Mouse (Mus musculus): ENCODE measurements around the gene Ffar3. TPM values are rescaled to one million over a fixed set of nuclear protein-coding genes. Genes with fewer than 3 reads are reported as not detected.

Ffar3 gene
- polyA plus RNA-seq, 1 experiment from 2014 or later, result 0.09 TPM

- WGBS, result 82% methylated on average over 7 of the region's 7 CpGs
- H3K9ac ChIP-seq (ENCODE audit: low read length), result no peak overlapping the region
- no peak for DNase-seq (ENCODE audit: low spot score)
- no peak overlapping the region for H3K4me3 ChIP-seq (ENCODE audit: low read depth, low read length)
- H3K4me1 ChIP-seq (ENCODE audit: control insufficient read depth, insufficient read depth, low read length), result no peaks in the 10 kb centered on the region
- no peaks in the 10 kb centered on the region for H3K27me3 ChIP-seq (ENCODE audit: control insufficient read depth, insufficient read depth, low read length)
- H3K27ac ChIP-seq (replicated peaks; ENCODE audit: low read depth, low read length), result no peak overlapping the region
- H3K4me2 ChIP-seq (ENCODE audit: low read depth, severe bottlenecking), result no peak overlapping the region
- H3K36me3 ChIP-seq (ENCODE audit: control insufficient read depth, insufficient read depth, low read length), result no peaks in the 10 kb centered on the region
- no peak for ATAC-seq (ENCODE audit: insufficient number of reproducible peaks, low FRiP score, low TSS enrichment, low read depth)
- no peaks in the 10 kb centered on the region for H3K9me3 ChIP-seq (ENCODE audit: control insufficient read depth, low read length)
Observed at GRCm38 (mm10) chr7:30820854-30821445, 35.0 kb downstream of the Ffar3 start.

GRCm38 (mm10) chr7:30820131-30820530 is 35.8 kb downstream of the Ffar3 start:
- Histone ChIP-seq H3K36me3 (ENCODE audit: control insufficient read depth, insufficient read depth, low read length) (no peaks in the 10 kb centered on the region), H3K4me1 (ENCODE audit: control insufficient read depth, insufficient read depth, low read length) (no peaks in the 10 kb centered on the region), H3K4me3 (ENCODE audit: low read depth, low read length) (no peak overlapping the region), H3K27me3 (ENCODE audit: control insufficient read depth, insufficient read depth, low read length) (no peaks in the 10 kb centered on the region), H3K4me2 (ENCODE audit: low read depth, severe bottlenecking) (no peak overlapping the region), H3K27ac (replicated peaks; ENCODE audit: low read depth, low read length) (no peak overlapping the region), H3K9me3 (ENCODE audit: control insufficient read depth, low read length) (no peaks in the 10 kb centered on the region), H3K9ac (ENCODE audit: low read length) (no peak overlapping the region)
- WGBS, result 67% methylated on average over 6 of the region's 6 CpGs
- ATAC-seq (ENCODE audit: insufficient number of reproducible peaks, low FRiP score, low TSS enrichment, low read depth) (no peak), DNase-seq (ENCODE audit: low spot score) (no peak)

DNA sequence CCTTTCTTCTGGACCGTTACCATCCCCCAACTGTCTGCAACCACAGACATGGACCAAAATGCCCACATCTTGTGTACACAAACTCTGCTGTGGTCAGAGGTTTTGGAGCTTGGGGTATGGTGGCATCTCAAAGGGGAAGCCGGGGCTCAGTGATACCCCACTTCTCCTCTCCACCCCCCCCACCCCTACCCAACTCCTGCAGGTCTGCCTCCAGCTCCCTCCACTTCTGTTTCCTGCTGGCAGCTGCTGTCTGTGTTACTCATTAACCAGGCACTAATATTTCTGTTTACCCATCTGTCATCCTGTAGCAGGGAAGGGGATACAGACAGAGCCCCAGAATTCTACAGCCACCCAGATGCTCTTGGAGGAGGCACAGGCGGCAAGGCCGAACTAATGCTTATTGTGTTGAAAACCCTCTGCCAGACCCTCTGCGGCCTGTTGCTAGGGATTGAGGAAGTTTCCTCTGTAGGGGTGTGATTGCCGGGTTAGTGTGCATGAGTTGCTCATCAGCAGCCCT is 43.6 kb downstream of the Ffar3 start:
- Histone ChIP-seq H3K27me3 (ENCODE audit: control insufficient read depth, insufficient read depth, low read length) (no peaks in the 10 kb centered on the region), H3K36me3 (ENCODE audit: control insufficient read depth, insufficient read depth, low read length) (no peaks in the 10 kb centered on the region), H3K4me1 (ENCODE audit: control insufficient read depth, insufficient read depth, low read length) (no peaks in the 10 kb centered on the region), H3K9me3 (ENCODE audit: control insufficient read depth, low read length) (no peaks in the 10 kb centered on the region), H3K9ac (ENCODE audit: low read length) (no peak overlapping the region), H3K4me3 (ENCODE audit: low read depth, low read length) (no peak overlapping the region), H3K4me2 (ENCODE audit: low read depth, severe bottlenecking) (no peak overlapping the region), H3K27ac (replicated peaks; ENCODE audit: low read depth, low read length) (peak overlapping the region; percentile 26; the same call in 1 of the 2 replicates)
- 75% methylated on average over 6 of the region's 6 CpGs for WGBS
- DNase-seq (ENCODE audit: low spot score), result no peak
- no peak for ATAC-seq (ENCODE audit: insufficient number of reproducible peaks, low FRiP score, low TSS enrichment, low read depth)

- 52% methylated on average over 9 of the region's 9 CpGs for WGBS
- no peak for DNase-seq (ENCODE audit: low spot score)
Observed at GRCm38 (mm10) chr7:30811757-30812290, 44.2 kb downstream of the Ffar3 start.

GRCm38 (mm10) chr7:30810319-30810718 is 45.7 kb downstream of the Ffar3 start:
- Histone ChIP-seq H3K4me1 (ENCODE audit: control insufficient read depth, insufficient read depth, low read length) (no peaks in the 10 kb centered on the region), H3K4me3 (ENCODE audit: low read depth, low read length) (no peak overlapping the region), H3K9ac (ENCODE audit: low read length) (no peak overlapping the region), H3K27ac (replicated peaks; ENCODE audit: low read depth, low read length) (no peak overlapping the region), H3K27me3 (ENCODE audit: control insufficient read depth, insufficient read depth, low read length) (no peaks in the 10 kb centered on the region), H3K9me3 (ENCODE audit: control insufficient read depth, low read length) (no peaks in the 10 kb centered on the region; the same call in 1 of the 2 replicates), H3K4me2 (ENCODE audit: low read depth, severe bottlenecking) (no peak overlapping the region), H3K36me3 (ENCODE audit: control insufficient read depth, insufficient read depth, low read length) (no peaks in the 10 kb centered on the region)
- ATAC-seq (ENCODE audit: insufficient number of reproducible peaks, low FRiP score, low TSS enrichment, low read depth) (no peak), DNase-seq (ENCODE audit: low spot score) (no peak)
- WGBS, result 51% methylated on average over 6 of the region's 6 CpGs

More at GRCm38 (mm10) chr7:30811757-30812290, 44.2 kb downstream of the Ffar3 start:
- H3K9me3 ChIP-seq (ENCODE audit: control insufficient read depth, low read length), result no peaks in the 10 kb centered on the region
- no peak overlapping the region for H3K9ac ChIP-seq (ENCODE audit: low read length)
- H3K27ac ChIP-seq (replicated peaks; ENCODE audit: low read depth, low read length), result no peak overlapping the region
- no peak overlapping the region for H3K4me2 ChIP-seq (ENCODE audit: low read depth, severe bottlenecking)
- no peak for ATAC-seq (ENCODE audit: insufficient number of reproducible peaks, low FRiP score, low TSS enrichment, low read depth)
- H3K4me1 ChIP-seq (ENCODE audit: control insufficient read depth, insufficient read depth, low read length), result no peaks in the 10 kb centered on the region
- H3K36me3 ChIP-seq (ENCODE audit: control insufficient read depth, insufficient read depth, low read length), result no peaks in the 10 kb centered on the region
- H3K27me3 ChIP-seq (ENCODE audit: control insufficient read depth, insufficient read depth, low read length), result no peaks in the 10 kb centered on the region
- no peak overlapping the region for H3K4me3 ChIP-seq (ENCODE audit: low read depth, low read length)

DNA sequence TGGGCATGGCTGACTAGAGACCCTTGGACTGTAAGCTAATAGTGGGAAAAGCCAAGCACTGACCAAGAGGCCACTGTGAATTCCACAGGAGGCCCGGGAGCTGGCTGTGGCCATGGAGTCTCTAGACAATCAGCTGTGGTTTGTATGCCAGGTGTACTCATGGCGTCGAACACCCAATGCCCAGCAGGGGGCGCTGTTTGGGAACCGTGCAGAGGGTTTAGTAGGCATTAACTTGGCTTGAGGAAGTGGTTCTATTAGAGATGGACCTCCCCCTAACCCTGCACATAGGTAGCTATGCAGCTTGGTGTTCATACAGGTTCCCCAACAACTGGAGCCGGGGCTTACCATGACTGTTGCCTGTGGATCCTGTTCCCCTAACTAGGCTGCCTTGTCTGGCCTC is 50.1 kb downstream of the Ffar3 start:
- no peaks in the 10 kb centered on the region for H3K4me1 ChIP-seq (ENCODE audit: control insufficient read depth, insufficient read depth, low read length)
- no peaks in the 10 kb centered on the region; the same call in 1 of the 2 replicates for H3K9me3 ChIP-seq (ENCODE audit: control insufficient read depth, low read length)
- no peak overlapping the region for H3K4me3 ChIP-seq (ENCODE audit: low read depth, low read length)
- peak; percentile 42 for DNase-seq (ENCODE audit: low spot score)
- H3K9ac ChIP-seq (ENCODE audit: low read length), result no peak overlapping the region
- H3K36me3 ChIP-seq (ENCODE audit: control insufficient read depth, insufficient read depth, low read length), result no peaks in the 10 kb centered on the region
- H3K27ac ChIP-seq (replicated peaks; ENCODE audit: low read depth, low read length), result no peak overlapping the region
- H3K27me3 ChIP-seq (ENCODE audit: control insufficient read depth, insufficient read depth, low read length), result no peaks in the 10 kb centered on the region
- H3K4me2 ChIP-seq (ENCODE audit: low read depth, severe bottlenecking), result no peak overlapping the region
- ATAC-seq (ENCODE audit: insufficient number of reproducible peaks, low FRiP score, low TSS enrichment, low read depth), result no peak
- WGBS, result 51% methylated on average over 6 of the region's 6 CpGs

Other genes with a start within 250 kb of the Ffar3 start
- 3.6 and 3.8 TPM in 2 replicates for gene Upk1a, start 243.3 kb downstream of the Ffar3 start, polyA plus RNA-seq (2014; fragmentation: Nextera tagmentation; extraction: Ambion mirVana)
- 801 and 830 TPM in 2 replicates for gene Cox6b1, start 230.0 kb downstream of the Ffar3 start, polyA plus RNA-seq (2014; fragmentation: Nextera tagmentation; extraction: Ambion mirVana)
- 0.19 and 0.43 TPM in 2 replicates for gene Etv2, start 220.3 kb downstream of the Ffar3 start, polyA plus RNA-seq (2014; fragmentation: Nextera tagmentation; extraction: Ambion mirVana)
- gene Rbm42, start 205.9 kb downstream of the Ffar3 start, polyA plus RNA-seq (2014; fragmentation: Nextera tagmentation; extraction: Ambion mirVana), result 125 and 126 TPM in 2 replicates
- gene Haus5, start 191.2 kb downstream of the Ffar3 start, polyA plus RNA-seq (2014; fragmentation: Nextera tagmentation; extraction: Ambion mirVana), result 62.1 and 67.3 TPM in 2 replicates
- not detected in 2 replicates for gene Pmis2, start 184.6 kb downstream of the Ffar3 start, polyA plus RNA-seq (2014; fragmentation: Nextera tagmentation; extraction: Ambion mirVana)
- not detected in 2 replicates for gene 2200002J24Rik, start 157.3 kb downstream of the Ffar3 start, polyA plus RNA-seq (2014; fragmentation: Nextera tagmentation; extraction: Ambion mirVana)
- gene Atp4a, start 144.0 kb downstream of the Ffar3 start, polyA plus RNA-seq (2014; fragmentation: Nextera tagmentation; extraction: Ambion mirVana), result 0.28 and 0.41 TPM in 2 replicates
- 143 and 149 TPM in 2 replicates for gene Tmem147, start 126.6 kb downstream of the Ffar3 start, polyA plus RNA-seq (2014; fragmentation: Nextera tagmentation; extraction: Ambion mirVana)
- gene Gapdhs, start 112.5 kb downstream of the Ffar3 start, polyA plus RNA-seq (2014; fragmentation: Nextera tagmentation; extraction: Ambion mirVana), result 0.43 and 0.47 TPM in 2 replicates
- gene Sbsn, start 104.7 kb downstream of the Ffar3 start, polyA plus RNA-seq (2014; fragmentation: Nextera tagmentation; extraction: Ambion mirVana), result 0.27 and 1.3 TPM in 2 replicates
- gene Dmkn, start 92.4 kb downstream of the Ffar3 start, polyA plus RNA-seq (2014; fragmentation: Nextera tagmentation; extraction: Ambion mirVana), result not detected in 2 replicates
- not detected in 2 replicates for gene Krtdap, start 68.3 kb downstream of the Ffar3 start, polyA plus RNA-seq (2014; fragmentation: Nextera tagmentation; extraction: Ambion mirVana)
- 0.10 TPM in 1 of 2 replicates, not detected in the other for gene Ffar2, start 32.4 kb downstream of the Ffar3 start, polyA plus RNA-seq (2014; fragmentation: Nextera tagmentation; extraction: Ambion mirVana)
- gene Ffar1, start 5.4 kb upstream of the Ffar3 start, polyA plus RNA-seq (2014; fragmentation: Nextera tagmentation; extraction: Ambion mirVana), result not detected in 2 replicates
- 0.65 TPM in 1 of 2 replicates, not detected in the other for gene Cd22, start 24.2 kb upstream of the Ffar3 start, polyA plus RNA-seq (2014; fragmentation: Nextera tagmentation; extraction: Ambion mirVana)
- 0.21 and 0.27 TPM in 2 replicates for gene Mag, start 58.7 kb upstream of the Ffar3 start, polyA plus RNA-seq (2014; fragmentation: Nextera tagmentation; extraction: Ambion mirVana)
- not detected in 2 replicates for gene Hamp2, start 68.5 kb upstream of the Ffar3 start, polyA plus RNA-seq (2014; fragmentation: Nextera tagmentation; extraction: Ambion mirVana)
- not detected in 2 replicates for gene Hamp, start 87.9 kb upstream of the Ffar3 start, polyA plus RNA-seq (2014; fragmentation: Nextera tagmentation; extraction: Ambion mirVana)
- 25.5 and 29.7 TPM in 2 replicates for gene Usf2, start 100.6 kb upstream of the Ffar3 start, polyA plus RNA-seq (2014; fragmentation: Nextera tagmentation; extraction: Ambion mirVana)
- gene Lsr, start 117.3 kb upstream of the Ffar3 start, polyA plus RNA-seq (2014; fragmentation: Nextera tagmentation; extraction: Ambion mirVana), result 25.7 and 27.5 TPM in 2 replicates
- gene Fam187b, start 117.6 kb upstream of the Ffar3 start, polyA plus RNA-seq (2014; fragmentation: Nextera tagmentation; extraction: Ambion mirVana), result 0.81 and 1.2 TPM in 2 replicates
- 10.8 and 11.5 TPM in 2 replicates for gene Fxyd5, start 186.3 kb upstream of the Ffar3 start, polyA plus RNA-seq (2014; fragmentation: Nextera tagmentation; extraction: Ambion mirVana)
- gene Fxyd7, start 195.3 kb upstream of the Ffar3 start, polyA plus RNA-seq (2014; fragmentation: Nextera tagmentation; extraction: Ambion mirVana), result 2.9 and 3.1 TPM in 2 replicates
- 12.5 and 13.7 TPM in 2 replicates for gene Fxyd1, start 201.0 kb upstream of the Ffar3 start, polyA plus RNA-seq (2014; fragmentation: Nextera tagmentation; extraction: Ambion mirVana)
- 0.10 and 0.23 TPM in 2 replicates for gene Lgi4, start 203.2 kb upstream of the Ffar3 start, polyA plus RNA-seq (2014; fragmentation: Nextera tagmentation; extraction: Ambion mirVana)
- 12.9 and 17.5 TPM in 2 replicates for gene Fxyd3, start 220.5 kb upstream of the Ffar3 start, polyA plus RNA-seq (2014; fragmentation: Nextera tagmentation; extraction: Ambion mirVana)

All from limb, embryonic 11.5 days (tissue).